Mouse (Mus musculus): ENCODE results near the gene Ldlrad1. TPM values are rescaled to one million over a fixed set of nuclear protein-coding genes. Genes with fewer than 3 reads are reported as not detected.

Ldlrad1 gene
- total RNA-seq, 1 experiment, result not detected

DNA sequence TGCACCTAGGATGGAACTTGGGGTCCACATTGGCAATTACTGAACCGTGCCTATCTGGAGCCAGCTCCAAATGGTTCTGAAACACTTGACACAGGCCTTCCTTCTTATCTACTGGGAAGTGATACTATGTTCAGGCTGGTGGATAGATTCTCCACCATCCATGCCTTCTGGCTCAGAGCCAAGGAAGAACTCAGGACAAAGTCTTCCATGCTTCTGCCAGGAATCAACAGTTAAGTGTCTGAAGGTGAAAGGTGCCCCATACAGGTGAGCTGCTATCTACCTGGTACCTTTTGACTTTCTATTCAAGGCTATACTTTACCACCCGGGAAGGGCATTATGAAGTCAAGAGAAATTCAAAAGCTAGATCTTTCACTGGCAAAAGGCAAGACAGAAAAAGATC, 29.3 kb downstream of the Ldlrad1 start:
- in situ Hi-C loops (cut with MboI; ENCODE audit: low sequenced_read_pairs in 2 of 2, unreplicated experiment in 2 of 2), result no loop called here

DNA sequence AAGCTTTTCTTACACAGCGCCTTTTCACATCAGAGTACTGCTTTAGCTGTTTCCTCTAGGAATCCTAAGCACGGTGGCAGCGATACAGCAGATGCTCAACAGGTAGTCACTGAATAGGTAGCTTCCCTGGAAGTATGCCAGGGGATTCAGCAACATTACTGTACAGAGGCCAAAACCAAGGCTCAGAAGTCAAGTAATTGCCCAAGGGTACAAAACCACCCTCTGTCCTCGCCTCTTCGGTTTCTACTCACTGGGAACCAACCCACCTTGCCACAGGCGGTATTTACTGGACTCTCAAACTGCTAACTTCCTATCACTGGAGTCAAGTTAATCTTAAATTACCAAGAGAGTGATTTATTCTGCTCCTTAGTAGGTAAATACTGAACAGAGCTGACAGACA, 31.2 kb downstream of the Ldlrad1 start:
- H3K27ac ChIP-seq (ENCODE audit: insufficient read depth, low read depth, low read length, poor library complexity, severe bottlenecking), result no peak overlapping the region
- in situ Hi-C loops (cut with MboI; ENCODE audit: low sequenced_read_pairs in 2 of 2, unreplicated experiment in 2 of 2), result no loop called here
- peaks cover 11% of the 10 kb centered on the region for H3K36me3 ChIP-seq (ENCODE audit: control insufficient read depth, insufficient read depth, low read length, poor library complexity, severe bottlenecking)
- no peaks in the 10 kb centered on the region for H3K4me1 ChIP-seq (ENCODE audit: control insufficient read depth in 2 of 2, insufficient read depth in 2 of 2, low read length in 2 of 2, poor library complexity in 1 of 2)
- H3K4me3 ChIP-seq (ENCODE audit: insufficient read depth in 1 of 2, low read depth in 1 of 2, low read length in 2 of 2, poor library complexity in 1 of 2, severe bottlenecking in 1 of 2), result no peak overlapping the region
- TF ChIP-seq ZC3H11A (IDR thresholded peaks at IDR 0.05; ENCODE audit: borderline replicate concordance, low read depth, low read length), result no peak
- no peak for TF ChIP-seq MAFK (IDR thresholded peaks at IDR 0.05; ENCODE audit: insufficient read depth, low read depth, low read length)
- TF ChIP-seq CHD2 (IDR thresholded peaks at IDR 0.05; ENCODE audit: low read depth, low read length), result no peak
- TF ChIP-seq HCFC1 (IDR thresholded peaks at IDR 0.05; ENCODE audit: borderline replicate concordance, insufficient read depth, low read length), result no peak
- TF ChIP-seq ZNF384 (IDR thresholded peaks at IDR 0.05; ENCODE audit: low read depth, low read length), result no peak
- H3K9me3 ChIP-seq (ENCODE audit: control insufficient read depth, insufficient read depth, low read depth, low read length), result no peaks in the 10 kb centered on the region
- H3K9ac ChIP-seq (ENCODE audit: insufficient read depth, low read depth, low read length, poor library complexity, severe bottlenecking), result no peak overlapping the region
- no peak for DNase-seq (ENCODE audit: low read depth, low spot score)

More for the DNA sequence above, 29.3 kb downstream of the Ldlrad1 start:
- no peak for TF ChIP-seq MAFK (IDR thresholded peaks at IDR 0.05; ENCODE audit: insufficient read depth, low read depth, low read length)
- TF ChIP-seq ZNF384 (IDR thresholded peaks at IDR 0.05; ENCODE audit: low read depth, low read length), result no peak
- TF ChIP-seq HCFC1 (IDR thresholded peaks at IDR 0.05; ENCODE audit: borderline replicate concordance, insufficient read depth, low read length), result no peak
- no peak for TF ChIP-seq ZC3H11A (IDR thresholded peaks at IDR 0.05; ENCODE audit: borderline replicate concordance, low read depth, low read length)
- no peak for TF ChIP-seq CHD2 (IDR thresholded peaks at IDR 0.05; ENCODE audit: low read depth, low read length)
- no peaks in the 10 kb centered on the region for H3K4me1 ChIP-seq (ENCODE audit: control insufficient read depth in 2 of 2, insufficient read depth in 2 of 2, low read length in 2 of 2, poor library complexity in 1 of 2)
- H3K36me3 ChIP-seq (ENCODE audit: control insufficient read depth, insufficient read depth, low read length, poor library complexity, severe bottlenecking), result peaks cover 15% of the 10 kb centered on the region
- H3K27ac ChIP-seq (ENCODE audit: insufficient read depth, low read depth, low read length, poor library complexity, severe bottlenecking), result no peak overlapping the region
- no peak overlapping the region for H3K4me3 ChIP-seq (ENCODE audit: insufficient read depth in 1 of 2, low read depth in 1 of 2, low read length in 2 of 2, poor library complexity in 1 of 2, severe bottlenecking in 1 of 2)
- DNase-seq (ENCODE audit: low read depth, low spot score), result no peak
- H3K9ac ChIP-seq (ENCODE audit: insufficient read depth, low read depth, low read length, poor library complexity, severe bottlenecking), result no peak overlapping the region
- H3K9me3 ChIP-seq (ENCODE audit: control insufficient read depth, insufficient read depth, low read depth, low read length), result no peaks in the 10 kb centered on the region

DNA sequence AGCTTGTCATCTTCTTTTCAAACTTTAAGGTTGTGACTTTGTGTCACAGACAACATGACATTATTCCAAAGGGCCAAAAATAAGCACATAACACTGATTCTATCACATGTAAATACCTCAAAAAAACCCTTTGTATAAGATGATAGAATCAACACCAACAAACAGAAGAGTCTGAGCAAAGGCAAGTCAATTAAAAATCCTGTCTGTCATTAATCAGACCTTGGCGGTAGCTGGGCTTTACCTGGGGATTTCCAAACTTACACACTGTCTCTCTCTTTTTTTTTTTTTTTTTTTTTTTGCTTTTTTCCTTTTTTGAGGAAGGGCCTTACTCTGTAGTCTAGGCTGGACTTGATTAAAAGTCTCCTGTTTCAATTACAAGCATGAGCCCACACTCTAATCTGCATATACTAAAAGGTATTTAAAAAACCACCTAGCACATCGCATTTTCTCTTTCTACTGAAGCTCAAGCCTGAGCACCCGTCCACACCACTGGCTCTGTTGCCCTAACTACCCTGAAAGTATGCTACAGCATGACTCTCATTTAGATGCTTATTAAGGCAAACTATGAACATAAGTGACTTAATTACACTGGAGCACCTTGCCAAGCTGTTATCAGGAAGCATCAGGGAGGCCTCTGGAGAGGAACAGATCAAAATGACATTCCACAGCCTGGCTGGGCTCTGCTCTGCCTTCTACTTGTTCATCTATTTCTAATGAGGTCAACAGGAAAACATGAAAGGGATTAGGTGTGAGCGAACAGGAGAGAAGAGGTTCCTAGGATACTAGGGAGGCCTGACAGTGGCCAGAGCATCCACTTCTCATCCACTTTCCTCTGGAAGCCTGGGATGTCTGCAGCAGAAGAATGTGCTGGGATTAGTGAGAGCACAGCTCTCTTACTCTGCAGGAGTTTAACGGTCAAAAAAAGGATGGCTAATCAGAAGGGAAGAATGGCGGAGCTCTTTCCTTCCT, 34.7 kb downstream of the Ldlrad1 start:
- no peaks in the 10 kb centered on the region for H3K9me3 ChIP-seq (ENCODE audit: control insufficient read depth, insufficient read depth, low read depth, low read length)
- no peak overlapping the region for H3K4me3 ChIP-seq (ENCODE audit: insufficient read depth in 1 of 2, low read depth in 1 of 2, low read length in 2 of 2, poor library complexity in 1 of 2, severe bottlenecking in 1 of 2)
- in situ Hi-C loops (cut with MboI; ENCODE audit: low sequenced_read_pairs in 2 of 2, unreplicated experiment in 2 of 2), result no loop called here
- no peaks in the 10 kb centered on the region for H3K4me1 ChIP-seq (ENCODE audit: control insufficient read depth in 2 of 2, insufficient read depth in 2 of 2, low read length in 2 of 2, poor library complexity in 1 of 2)
- H3K27ac ChIP-seq (ENCODE audit: insufficient read depth, low read depth, low read length, poor library complexity, severe bottlenecking), result no peak overlapping the region
- H3K9ac ChIP-seq (ENCODE audit: insufficient read depth, low read depth, low read length, poor library complexity, severe bottlenecking), result no peak overlapping the region
- peaks cover 9% of the 10 kb centered on the region for H3K36me3 ChIP-seq (ENCODE audit: control insufficient read depth, insufficient read depth, low read length, poor library complexity, severe bottlenecking)
- no peak for DNase-seq (ENCODE audit: low read depth, low spot score)
- TF ChIP-seq ZC3H11A (IDR thresholded peaks at IDR 0.05; ENCODE audit: borderline replicate concordance, low read depth, low read length) (no peak), HCFC1 (IDR thresholded peaks at IDR 0.05; ENCODE audit: borderline replicate concordance, insufficient read depth, low read length) (no peak), CHD2 (IDR thresholded peaks at IDR 0.05; ENCODE audit: low read depth, low read length) (no peak), ZNF384 (IDR thresholded peaks at IDR 0.05; ENCODE audit: low read depth, low read length) (no peak)

DNA sequence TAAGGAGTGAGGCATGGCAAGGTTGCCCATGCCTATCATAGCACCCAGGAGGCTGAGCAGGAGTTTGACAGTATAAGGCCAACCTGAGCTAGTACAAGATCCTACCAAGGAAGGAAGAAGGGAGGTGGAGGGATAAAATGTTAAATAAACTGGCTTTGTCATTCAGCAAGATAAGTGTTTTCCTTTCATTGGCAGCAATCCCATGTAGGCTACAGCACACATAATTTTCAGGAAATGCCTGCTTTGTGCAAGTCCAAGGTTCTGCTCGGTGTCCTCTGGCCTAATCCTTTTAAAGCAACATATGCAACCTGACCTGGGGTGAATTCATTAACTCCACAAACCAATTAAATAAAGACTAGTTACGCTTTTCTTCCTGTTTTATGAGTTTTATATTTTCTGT, 36.4 kb downstream of the Ldlrad1 start:
- Histone ChIP-seq H3K36me3 (ENCODE audit: control insufficient read depth, insufficient read depth, low read length, poor library complexity, severe bottlenecking) (peaks cover 5% of the 10 kb centered on the region; the same call in 1 of the 2 replicates), H3K4me3 (ENCODE audit: insufficient read depth in 1 of 2, low read depth in 1 of 2, low read length in 2 of 2, poor library complexity in 1 of 2, severe bottlenecking in 1 of 2) (no peak overlapping the region), H3K4me1 (ENCODE audit: control insufficient read depth in 2 of 2, insufficient read depth in 2 of 2, low read length in 2 of 2, poor library complexity in 1 of 2) (no peaks in the 10 kb centered on the region), H3K9ac (ENCODE audit: insufficient read depth, low read depth, low read length, poor library complexity, severe bottlenecking) (no peak overlapping the region), H3K27ac (ENCODE audit: insufficient read depth, low read depth, low read length, poor library complexity, severe bottlenecking) (no peak overlapping the region), H3K9me3 (ENCODE audit: control insufficient read depth, insufficient read depth, low read depth, low read length) (no peaks in the 10 kb centered on the region)
- TF ChIP-seq ZNF384 (IDR thresholded peaks at IDR 0.05; ENCODE audit: low read depth, low read length) (no peak), ZC3H11A (IDR thresholded peaks at IDR 0.05; ENCODE audit: borderline replicate concordance, low read depth, low read length) (no peak), CHD2 (IDR thresholded peaks at IDR 0.05; ENCODE audit: low read depth, low read length) (no peak), MAFK (IDR thresholded peaks at IDR 0.05; ENCODE audit: insufficient read depth, low read depth, low read length) (no peak)
- in situ Hi-C loops (cut with MboI; ENCODE audit: low sequenced_read_pairs in 2 of 2, unreplicated experiment in 2 of 2), result no loop called here
- DNase-seq (ENCODE audit: low read depth, low spot score), result no peak

All from ES-E14 (cell line).